Mouse (Mus musculus) ES-Bruce4 (cell line): ENCODE measurements around the gene Snx30. TPM values are rescaled to one million over a fixed set of nuclear protein-coding genes. Genes with fewer than 3 reads are reported as not detected.

Experiments used
- H3K27ac ChIP-seq: 2 replicates; pipeline ENCODE4 v1.5.1; 2012; ENCODE audit warnings: low read length, inconsistent platforms; ENCODE audit not compliant: insufficient read depth
- H3K27me3 ChIP-seq: 2 replicates; pipeline ENCODE4 v1.6.1; 2012; ENCODE audit warnings: mild to moderate bottlenecking, low read length, inconsistent platforms; ENCODE audit not compliant: control insufficient read depth, poor library complexity, insufficient read depth, severe bottlenecking
- H3K36me3 ChIP-seq: 2 replicates; pipeline ENCODE4 v1.6.1; 2012; ENCODE audit warnings: inconsistent platforms, mild to moderate bottlenecking, low read length, moderate library complexity; ENCODE audit not compliant: control insufficient read depth, poor library complexity, insufficient read depth, severe bottlenecking
- H3K4me1 ChIP-seq: one replicate; pipeline ENCODE4 v1.8.1; 2011; ENCODE audit warnings: low read length; ENCODE audit not compliant: control insufficient read depth, insufficient read depth
- H3K4me3 ChIP-seq: 2 replicates; pipeline ENCODE4 v1.5.1; 2011; ENCODE audit warnings: low read depth, mild to moderate bottlenecking, low read length
- H3K9ac ChIP-seq: 2 replicates; pipeline ENCODE4 v1.6.1; 2012; ENCODE audit warnings: low read depth, mild to moderate bottlenecking, inconsistent platforms; ENCODE audit not compliant: poor library complexity, severe bottlenecking
- H3K9me3 ChIP-seq: replicated peaks from 2 replicates; pipeline ENCODE4 v1.6.1; 2012; ENCODE audit warnings: mild to moderate bottlenecking, low read length, inconsistent platforms; ENCODE audit not compliant: control insufficient read depth, poor library complexity, insufficient read depth, severe bottlenecking
- CTCF ChIP-seq: IDR thresholded peaks from one replicate; pipeline ENCODE4 v1.8.1; 2011; ENCODE audit warnings: low read depth, low read length
- EP300 ChIP-seq: IDR thresholded peaks from 2 replicates; pipeline ENCODE4 v1.6.1; 2011; ENCODE audit warnings: low read depth, low read length; ENCODE audit not compliant: insufficient read depth
- POLR2A ChIP-seq: IDR thresholded peaks from one replicate; pipeline ENCODE4 v1.8.1; 2011; ENCODE audit warnings: low read length; ENCODE audit not compliant: insufficient read depth
- polyA plus RNA-seq: library from polyadenylated mRNA; stranded (reverse); fragments of >200 nt; gene quantifications from 2 replicates; pipeline ENCODE4 v1.2.4, GENCODE M21; 2011; ENCODE audit warnings: low read depth; ENCODE audit not compliant: missing spikeins, insufficient read depth, insufficient read length

The Snx30 gene
- polyA plus RNA-seq, 1 experiment = 23.1 TPM

- Histone ChIP-seq H3K4me3 (no peak overlapping the region), H3K9ac (no peak overlapping the region), H3K27me3 (no peaks in the 10 kb centered on the region), H3K36me3 (no peaks in the 10 kb centered on the region), H3K27ac (no peak overlapping the region), H3K9me3 (no peaks in the 10 kb centered on the region), H3K4me1 (no peaks in the 10 kb centered on the region)
- TF ChIP-seq CTCF (no peak), EP300 (no peak), POLR2A (no peak)
These were observed 44.3 kb upstream of the Snx30 start for GRCm38 (mm10) chr4:59761365-59761729.

GRCm38 (mm10) chr4:59764950-59765349, 40.7 kb upstream of the Snx30 start:
- Histone ChIP-seq H3K9me3 (no peaks in the 10 kb centered on the region), H3K27ac (no peak overlapping the region), H3K36me3 (no peaks in the 10 kb centered on the region), H3K4me3 (no peak overlapping the region), H3K9ac (no peak overlapping the region), H3K4me1 (no peaks in the 10 kb centered on the region), H3K27me3 (no peaks in the 10 kb centered on the region)
- TF ChIP-seq POLR2A = no peak

DNA sequence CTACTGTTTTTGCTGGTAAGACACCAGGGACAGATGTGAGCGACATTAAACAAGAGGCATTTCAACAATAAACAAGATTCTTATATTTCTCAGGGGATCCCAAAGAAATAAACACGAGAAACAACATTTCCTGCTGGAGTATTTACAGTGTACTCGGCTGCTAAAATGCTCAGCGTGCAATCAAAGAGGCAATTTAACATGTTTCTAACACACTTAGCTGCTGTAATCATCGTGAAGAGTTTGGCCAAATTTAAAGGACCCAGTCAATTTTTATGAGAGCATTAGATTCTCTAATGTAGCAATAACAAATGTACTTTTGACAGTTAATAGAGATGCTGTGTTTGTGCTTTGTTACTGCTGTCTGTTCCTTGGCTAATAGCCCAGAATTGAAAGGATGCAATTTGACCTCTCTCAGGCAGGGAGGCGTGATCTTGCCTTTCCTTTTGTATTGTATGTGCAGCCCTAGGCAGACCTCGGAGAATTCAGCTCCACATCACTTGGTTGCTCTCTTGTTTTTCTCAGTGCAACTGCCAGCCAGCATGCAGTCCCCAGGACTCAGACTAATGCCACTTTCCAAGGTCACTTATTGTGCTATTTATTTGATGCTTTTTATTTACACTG, 40.1 kb upstream of the Snx30 start:
- peaks cover 4% of the 10 kb centered on the region; the same call in 1 of the 2 replicates for H3K36me3 ChIP-seq
- no peaks in the 10 kb centered on the region for H3K9me3 ChIP-seq
- H3K27me3 ChIP-seq = no peaks in the 10 kb centered on the region
- no peak overlapping the region for H3K27ac ChIP-seq
- no peak overlapping the region for H3K9ac ChIP-seq
- H3K4me1 ChIP-seq = no peaks in the 10 kb centered on the region
- no peak overlapping the region for H3K4me3 ChIP-seq
- TF ChIP-seq POLR2A = no peak
- no peak for TF ChIP-seq EP300
- TF ChIP-seq CTCF = no peak

DNA sequence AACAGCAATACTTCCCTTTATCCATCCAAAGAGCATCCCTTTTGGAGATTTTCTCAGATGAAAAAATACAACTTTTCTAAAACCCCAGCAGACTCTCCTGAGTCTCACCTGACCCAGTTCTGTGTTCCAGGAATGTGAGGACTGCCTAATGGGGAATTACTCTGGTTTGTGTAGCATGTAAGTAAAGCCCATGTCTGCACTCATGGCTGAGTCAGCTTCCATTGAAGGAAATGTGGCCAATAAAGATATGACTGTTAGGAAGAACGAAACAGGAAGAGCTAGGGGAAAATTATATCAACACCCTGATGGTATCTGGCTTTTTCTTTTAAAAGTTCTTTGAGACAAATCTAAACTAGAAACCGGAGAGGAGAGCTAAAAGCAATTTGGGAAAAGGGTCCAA, 37.9 kb upstream of the Snx30 start:
- Histone ChIP-seq H3K4me1 (no peaks in the 10 kb centered on the region), H3K36me3 (peaks cover 26% of the 10 kb centered on the region), H3K9ac (no peak overlapping the region), H3K27me3 (no peaks in the 10 kb centered on the region), H3K4me3 (no peak overlapping the region), H3K9me3 (no peaks in the 10 kb centered on the region), H3K27ac (no peak overlapping the region)
- TF ChIP-seq CTCF = no peak
- no peak for TF ChIP-seq POLR2A
- no peak for TF ChIP-seq EP300

DNA sequence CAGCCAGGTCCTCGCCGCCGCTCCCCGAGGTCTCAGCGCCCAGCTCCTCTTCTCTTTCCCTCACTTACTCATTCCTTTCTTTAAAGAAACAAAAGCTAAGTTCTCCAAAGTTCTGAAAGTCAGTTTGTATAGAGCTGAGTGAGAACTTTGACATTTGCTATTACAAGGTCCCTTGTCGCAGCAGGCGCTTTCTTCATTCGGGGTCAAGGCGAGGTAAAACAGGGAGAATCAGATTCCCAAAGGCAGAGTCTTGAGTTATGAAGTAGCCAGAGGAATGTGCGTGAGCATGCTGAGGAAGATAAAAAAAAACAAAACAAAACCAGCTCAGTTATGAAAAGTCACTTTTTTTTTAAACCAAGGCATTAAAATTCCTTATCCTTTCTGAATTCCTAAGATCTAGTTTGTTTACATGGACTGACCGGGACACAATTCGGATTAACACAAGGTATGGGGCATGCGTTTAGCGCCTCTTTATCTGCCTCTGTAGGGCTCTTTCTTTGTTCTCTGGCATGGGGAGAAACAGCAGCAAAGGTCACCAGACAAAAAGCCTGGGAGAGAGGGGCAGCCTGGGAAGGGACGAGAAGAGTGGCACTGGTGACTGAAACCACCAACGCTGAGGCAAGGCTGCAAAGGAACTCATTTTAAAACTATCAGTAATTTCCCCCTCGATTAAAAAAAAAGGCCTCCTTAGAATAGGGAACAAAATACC, 33.3 kb upstream of the Snx30 start:
- H3K9ac ChIP-seq = no peak overlapping the region
- TF ChIP-seq EP300 = no peak
- no peak for TF ChIP-seq CTCF
- TF ChIP-seq POLR2A = no peak
- H3K27ac ChIP-seq = no peak overlapping the region
- no peaks in the 10 kb centered on the region for H3K4me1 ChIP-seq
- no peaks in the 10 kb centered on the region for H3K27me3 ChIP-seq
- no peak overlapping the region for H3K4me3 ChIP-seq
- no peaks in the 10 kb centered on the region for H3K9me3 ChIP-seq
- H3K36me3 ChIP-seq = peaks cover 63% of the 10 kb centered on the region

- Histone ChIP-seq H3K27ac (0 out of 2 replicates have a peak overlapping the region, but pooled peaks have one; percentile 5), H3K9ac (no peak overlapping the region), H3K36me3 (peaks cover 53% of the 10 kb centered on the region)
These were observed 27.8 kb upstream of the Snx30 start for GRCm38 (mm10) chr4:59777828-59778227.

More at GRCm38 (mm10) chr4:59777828-59778227, 27.8 kb upstream of the Snx30 start:
- Histone ChIP-seq H3K4me1 (no peaks in the 10 kb centered on the region), H3K9me3 (no peaks in the 10 kb centered on the region), H3K4me3 (no peak overlapping the region), H3K27me3 (no peaks in the 10 kb centered on the region)
- no peak for TF ChIP-seq EP300
- TF ChIP-seq CTCF = no peak
- no peak for TF ChIP-seq POLR2A
